Mouse (Mus musculus) kidney, adult 2 months (tissue): ENCODE measurements around the gene Olfr20. TPM values are rescaled to one million over a fixed set of nuclear protein-coding genes. Genes with fewer than 3 reads are reported as not detected.
A peak's percentile ranks its signal among the peaks of the same experiment; 100 is the strongest.
"Not testable (repeated sequence)": the region's sequence is repeated elsewhere in the genome, so short reads cannot be mapped to it uniquely, and the experiment has no call there.

ENCODE experiments used
- DNase-seq: peaks from one replicate; pipeline ENCODE4 v3.0.0; 2021
- H3K27ac ChIP-seq: fragments of 200-500 bp; 2 replicates; pipeline ENCODE4 v1.5.1; 2012; ENCODE audit warnings: low read depth, low read length, control low read depth, inconsistent platforms; ENCODE audit not compliant: insufficient read depth
- H3K27me3 ChIP-seq: fragments of 200-500 bp; replicated peaks from 2 replicates; pipeline ENCODE4 v1.6.1; 2012; ENCODE audit warnings: mild to moderate bottlenecking, moderate library complexity, low read length, inconsistent platforms; ENCODE audit not compliant: control insufficient read depth, insufficient read depth
- H3K36me3 ChIP-seq: fragments of 200-500 bp; 2 replicates; pipeline ENCODE4 v1.6.1; 2012; ENCODE audit warnings: mild to moderate bottlenecking, moderate library complexity, low read length, inconsistent platforms; ENCODE audit not compliant: control insufficient read depth, insufficient read depth
- H3K4me1 ChIP-seq: fragments of 200-500 bp; 2 replicates; pipeline ENCODE4 v1.6.1; 2011; ENCODE audit warnings: low read length; ENCODE audit not compliant: control insufficient read depth, insufficient read depth
- H3K4me3 ChIP-seq: fragments of 200-500 bp; 2 replicates; pipeline ENCODE4 v1.5.1; 2011; ENCODE audit warnings: mild to moderate bottlenecking, low read depth, low read length, control low read depth; ENCODE audit not compliant: insufficient read depth
- CTCF ChIP-seq: fragments of 200-500 bp; conservative IDR thresholded peaks from 2 replicates; pipeline ENCODE4 v1.5.1; 2011; ENCODE audit warnings: low read depth, mild to moderate bottlenecking, control low read depth, low read length, moderate library complexity, mixed read lengths; ENCODE audit not compliant: insufficient read depth, insufficient read length
- POLR2A ChIP-seq: fragments of 200-500 bp; IDR thresholded peaks from one replicate; pipeline ENCODE4 v1.6.1; 2011; ENCODE audit warnings: low read depth, low read length, control low read depth
- WGBS: fragments of 180-500 bp; shearing (Covaris S2); methylation state at CpG from one replicate; pipeline ENCODE4 v1.1.7; 2018; 5-methylcytosine and 5-hydroxymethylcytosine counted together
- polyA plus RNA-seq: library from polyadenylated mRNA; depleted of rRNA; stranded (reverse); fragments of >200 nt; gene quantifications from 2 replicates; pipeline ENCODE4 v1.2.3, GENCODE M21; 2012; rRNA removed

Olfr20 gene
- polyA plus RNA-seq = 0.11 TPM in 1 of 2 replicates, not detected in the other

- TF ChIP-seq CTCF = no peak
- no peak for TF ChIP-seq POLR2A
- H3K27ac ChIP-seq = no peak within 1 kb of the TSS
- no peaks in the 10 kb centered on the region for H3K4me1 ChIP-seq
- H3K36me3 ChIP-seq = no peaks in the 10 kb centered on the region
- DNase-seq = no peak
- no peaks in the 10 kb centered on the region for H3K27me3 ChIP-seq
- 57% methylated on average over 3 of the region's 3 CpGs for WGBS
- no peak within 1 kb of the TSS for H3K4me3 ChIP-seq
These were observed at the start of gene Olfr20 for GRCm38 (mm10) chr11:73350483-73350882. Gene Olfr20, plus strand, starts transcription at chr11:73350783.

- no peak for TF ChIP-seq CTCF
- no peak for TF ChIP-seq POLR2A
These were observed 47.5 kb upstream of the Olfr20 start for GRCm38 (mm10) chr11:73303123-73303522.

GRCm38 (mm10) chr11:73315961-73316360, 34.6 kb upstream of the Olfr20 start:
- Histone ChIP-seq H3K4me1 (no peaks in the 10 kb centered on the region; the same call in 1 of the 2 replicates), H3K4me3 (no peak overlapping the region), H3K27me3 (no peaks in the 10 kb centered on the region), H3K27ac (no peak overlapping the region), H3K36me3 (no peaks in the 10 kb centered on the region; the same call in none of the 2 replicates)
- TF ChIP-seq CTCF = no peak
- no peak for DNase-seq
- 58% methylated on average over 3 of the region's 3 CpGs for WGBS

More at GRCm38 (mm10) chr11:73303123-73303522, 47.5 kb upstream of the Olfr20 start:
- DNase-seq = no peak
- Histone ChIP-seq H3K4me1 (no peaks in the 10 kb centered on the region), H3K27ac (no peak overlapping the region), H3K27me3 (no peaks in the 10 kb centered on the region), H3K4me3 (no peak overlapping the region), H3K36me3 (peaks cover 5% of the 10 kb centered on the region)
- WGBS = 79% methylated on average over 2 of the region's 2 CpGs

GRCm38 (mm10) chr11:73318581-73318980, 32.0 kb upstream of the Olfr20 start:
- not testable (repeated sequence) for DNase-seq, H3K4me1 ChIP-seq, H3K4me3 ChIP-seq, H3K36me3 ChIP-seq, H3K27me3 ChIP-seq, H3K27ac ChIP-seq
- 66% methylated on average over 2 of the region's 2 CpGs for WGBS

GRCm38 (mm10) chr11:73321064-73321463, 29.5 kb upstream of the Olfr20 start:
- not testable (repeated sequence) for H3K36me3 ChIP-seq

GRCm38 (mm10) chr11:73323906-73324830, 26.4 kb upstream of the Olfr20 start:
- no peak for TF ChIP-seq CTCF
- no peak for TF ChIP-seq POLR2A
- Histone ChIP-seq H3K4me3 (peak overlapping the region; percentile 58), H3K36me3 (no peaks in the 10 kb centered on the region; the same call in 1 of the 2 replicates), H3K27ac (peak overlapping the region; percentile 85), H3K4me1 (peaks cover 6% of the 10 kb centered on the region; the same call in 1 of the 2 replicates), H3K27me3 (no peaks in the 10 kb centered on the region)
- peak; percentile 85 for DNase-seq
- WGBS = 32% methylated on average over 9 of the region's 9 CpGs

More at GRCm38 (mm10) chr11:73321064-73321463, 29.5 kb upstream of the Olfr20 start:
- not testable (repeated sequence) for H3K4me3 ChIP-seq, DNase-seq, H3K27ac ChIP-seq, H3K27me3 ChIP-seq, H3K4me1 ChIP-seq
- 91% methylated on average over 13 of the region's 13 CpGs for WGBS

GRCm38 (mm10) chr11:73326485-73326886, 24.1 kb upstream of the Olfr20 start:
- H3K4me3 ChIP-seq = peak overlapping the region; percentile 20; the same call in 1 of the 2 replicates
- H3K27me3 ChIP-seq = no peaks in the 10 kb centered on the region
- no peaks in the 10 kb centered on the region; the same call in 1 of the 2 replicates for H3K36me3 ChIP-seq
- H3K4me1 ChIP-seq = peaks cover 6% of the 10 kb centered on the region; the same call in 1 of the 2 replicates
- 6% methylated on average over 12 of the region's 12 CpGs for WGBS
- H3K27ac ChIP-seq = peak overlapping the region; percentile 71
- TF ChIP-seq POLR2A (no peak), CTCF (no peak)
- peak; percentile 94 for DNase-seq
